ENCODE assay signal across 3 mouse cellular contexts in genomic region chr3:88284815-88285564, GRCm38 (mm10). TPM values are rescaled to one million over a fixed set of nuclear protein-coding genes. Genes with fewer than 3 reads are reported as not detected.
"Had no signal": no experiment of that assay in that cellular context is flagged by ENCODE, and none has a peak within 500 bp of the region (broad histone marks: within the 10 kb centered on the region; RNA-seq: fewer than 3 reads in every experiment).

No protein-coding gene starts in this region.

RNA-seq across cellular contexts. Expression of gene Gm38392, which starts 2.0 kb away (rescaled TPM):
- total RNA-seq: neutrophil, adult 5-6 weeks had no signal
- polyA plus RNA-seq: small intestine, adult 2 months; spleen, adult 2 months had no signal

RNA-seq across cellular contexts. Expression of gene Rhbg, which starts 30.5 kb away (rescaled TPM):
- total RNA-seq: neutrophil, adult 5-6 weeks had no signal
